Mouse (Mus musculus): ENCODE data around the gene Icmt. TPM values are rescaled to one million over a fixed set of nuclear protein-coding genes. Genes with fewer than 3 reads are reported as not detected.
A peak's percentile ranks its signal among the peaks of the same experiment; 100 is the strongest.

Gene Icmt
- total RNA-seq (2021): 10 to 100 TPM; 21.3 to 26.0 TPM
- long read RNA-seq, experiment 1, full-length matches to known transcripts: 14 of 20 reads
- long read RNA-seq, experiment 1, partial matches to known transcripts: 4 of 20 reads
- long read RNA-seq, experiment 1, other reads (novel, unspliced or antisense): 2 of 20 reads
- long read RNA-seq, experiment 2, full-length matches to known transcripts: 26 of 34 reads
- long read RNA-seq, experiment 2, partial matches to known transcripts: 1 of 34 reads
- long read RNA-seq, experiment 2, other reads (novel, unspliced or antisense): 7 of 34 reads

DNA sequence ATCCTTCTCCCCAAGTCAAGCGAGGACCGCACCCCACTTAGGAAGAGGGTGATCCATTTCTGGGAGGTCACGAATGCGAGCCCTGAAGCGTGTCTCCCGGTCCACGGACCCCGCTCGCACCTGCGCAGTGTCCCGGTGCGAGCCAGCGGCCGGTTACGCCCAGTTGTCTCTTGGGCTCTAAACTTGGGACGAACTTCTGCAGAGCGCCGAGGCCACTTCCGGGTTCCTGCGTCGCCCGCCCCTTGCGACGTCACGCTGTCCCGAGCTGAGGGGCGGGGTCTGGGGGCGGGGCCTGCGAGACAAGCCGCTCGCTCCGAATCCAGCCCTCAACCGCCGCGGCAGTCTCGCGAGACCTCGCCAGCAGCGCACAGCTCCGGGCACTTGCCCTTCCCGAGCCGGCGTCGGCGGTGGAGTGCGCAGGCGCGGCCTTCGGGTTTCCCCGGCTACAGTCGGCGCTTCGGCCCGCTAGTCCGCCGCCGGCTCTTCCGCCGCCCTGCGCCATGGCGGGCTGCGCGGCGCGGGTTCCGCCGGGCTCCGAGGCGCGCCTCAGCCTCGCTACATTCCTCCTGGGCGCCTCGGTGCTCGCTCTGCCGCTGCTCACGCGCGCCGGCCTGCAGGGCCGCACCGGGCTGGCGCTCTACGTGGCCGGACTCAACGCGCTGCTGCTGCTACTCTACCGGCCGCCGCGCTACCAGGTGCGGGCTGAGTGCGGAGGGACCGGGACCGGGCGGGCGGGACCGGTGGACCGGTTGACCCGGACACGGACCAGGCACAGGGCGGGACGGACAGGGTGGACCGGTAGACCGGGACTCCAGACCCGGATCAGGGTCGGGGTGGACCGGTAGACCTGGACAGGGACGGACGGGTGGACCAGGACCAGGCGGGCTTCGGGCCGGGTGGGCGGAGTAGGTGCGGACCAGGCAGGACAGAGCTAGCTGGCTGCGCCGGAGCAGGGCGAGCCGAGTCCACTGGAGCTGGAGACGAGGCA is at the start of gene Icmt:
Gene Icmt (plus strand): TSS at position 354 of the 988 bp plus-strand sequence.
- peak; percentile 100 for DNase-seq (ENCODE audit: low spot score in 2 of 2)

GRCm38 (mm10) chr4:152250615-152251014 is 46.4 kb upstream of the Icmt start:
- no peak for DNase-seq (ENCODE audit: low spot score in 2 of 2)

DNA sequence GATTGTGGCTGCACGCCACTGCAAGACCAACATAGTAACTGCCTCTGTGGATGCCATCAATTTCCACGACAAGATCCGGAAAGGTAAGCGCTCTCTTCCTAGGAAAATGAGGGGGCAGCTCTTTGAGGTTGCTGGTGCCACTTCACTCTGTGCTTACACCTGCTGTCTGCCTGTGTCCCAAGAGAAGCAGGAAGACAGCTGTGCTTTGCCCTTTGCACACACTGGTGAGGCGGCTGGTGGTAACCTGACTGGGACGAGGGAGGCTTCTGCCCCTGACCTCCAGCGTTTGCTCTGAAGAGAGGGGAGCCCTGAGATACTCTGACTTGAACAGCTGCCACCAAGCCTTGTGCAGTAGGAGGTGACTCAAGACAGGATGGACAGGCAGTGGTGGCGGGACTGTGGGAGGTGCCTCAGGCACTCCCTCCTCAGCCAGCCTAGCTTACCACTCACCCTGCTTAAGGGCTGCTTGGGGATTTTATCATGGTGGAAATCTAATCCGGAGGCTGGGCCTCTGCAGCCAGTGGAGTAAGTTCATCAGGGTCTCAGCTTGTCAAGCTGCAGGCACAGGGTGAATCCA is 43.8 kb upstream of the Icmt start:
- DNase-seq (ENCODE audit: low spot score in 2 of 2): no peak

GRCm38 (mm10) chr4:152257070-152257469 is 40.0 kb upstream of the Icmt start:
- DNase-seq (ENCODE audit: low spot score in 2 of 2): peak in 1 of 2 experiments; percentile 59

DNA sequence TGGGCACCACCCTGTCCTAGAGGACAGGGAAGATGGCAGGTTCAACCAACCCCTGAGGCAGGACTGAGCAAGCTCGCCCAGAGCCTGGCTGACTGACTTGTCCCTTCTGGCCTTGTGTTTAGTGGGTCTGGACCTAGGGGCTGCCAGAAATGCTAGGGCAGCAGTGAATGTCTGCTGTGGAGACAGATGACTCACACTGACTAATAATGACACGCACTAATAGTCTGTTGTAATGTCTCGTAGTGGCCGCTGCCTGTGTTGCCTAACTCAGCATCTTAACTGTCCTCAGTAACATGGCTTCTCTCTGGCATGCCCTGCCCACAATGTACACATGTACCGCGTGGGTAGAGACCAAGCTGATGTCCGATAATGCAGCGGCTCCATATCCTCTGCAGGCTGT is 36.6 kb upstream of the Icmt start:
- peak in 1 of 2 experiments; percentile 12 for DNase-seq (ENCODE audit: low spot score in 2 of 2)

- DNase-seq (ENCODE audit: low spot score in 2 of 2): no peak
Observed at GRCm38 (mm10) chr4:152262187-152262586, 34.8 kb upstream of the Icmt start.

- DNase-seq (ENCODE audit: low spot score in 2 of 2): no peak
Observed at GRCm38 (mm10) chr4:152263089-152263488, 33.9 kb upstream of the Icmt start.

GRCm38 (mm10) chr4:152263512-152264176 is 33.4 kb upstream of the Icmt start:
- DNase-seq (ENCODE audit: low spot score in 2 of 2): no peak

DNA sequence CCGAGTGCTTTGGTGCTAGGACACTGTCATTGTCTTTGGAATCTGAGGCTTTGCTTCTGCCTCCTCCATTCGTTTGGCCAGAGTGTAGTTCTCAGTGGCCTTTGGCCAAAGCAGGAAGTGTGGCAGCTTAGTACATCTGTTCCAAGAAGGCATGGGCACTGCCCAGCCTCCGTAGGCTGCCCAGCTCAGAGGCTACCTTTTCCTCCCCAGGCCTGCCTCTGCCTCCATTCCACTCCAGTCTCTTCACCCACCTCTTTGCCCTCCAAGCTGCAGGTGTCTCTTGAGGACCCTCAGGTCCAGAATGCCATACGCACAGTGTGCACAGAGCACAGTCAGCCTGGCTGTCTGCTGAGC is 32.9 kb upstream of the Icmt start:
- DNase-seq (ENCODE audit: low spot score in 2 of 2): no peak

DNA sequence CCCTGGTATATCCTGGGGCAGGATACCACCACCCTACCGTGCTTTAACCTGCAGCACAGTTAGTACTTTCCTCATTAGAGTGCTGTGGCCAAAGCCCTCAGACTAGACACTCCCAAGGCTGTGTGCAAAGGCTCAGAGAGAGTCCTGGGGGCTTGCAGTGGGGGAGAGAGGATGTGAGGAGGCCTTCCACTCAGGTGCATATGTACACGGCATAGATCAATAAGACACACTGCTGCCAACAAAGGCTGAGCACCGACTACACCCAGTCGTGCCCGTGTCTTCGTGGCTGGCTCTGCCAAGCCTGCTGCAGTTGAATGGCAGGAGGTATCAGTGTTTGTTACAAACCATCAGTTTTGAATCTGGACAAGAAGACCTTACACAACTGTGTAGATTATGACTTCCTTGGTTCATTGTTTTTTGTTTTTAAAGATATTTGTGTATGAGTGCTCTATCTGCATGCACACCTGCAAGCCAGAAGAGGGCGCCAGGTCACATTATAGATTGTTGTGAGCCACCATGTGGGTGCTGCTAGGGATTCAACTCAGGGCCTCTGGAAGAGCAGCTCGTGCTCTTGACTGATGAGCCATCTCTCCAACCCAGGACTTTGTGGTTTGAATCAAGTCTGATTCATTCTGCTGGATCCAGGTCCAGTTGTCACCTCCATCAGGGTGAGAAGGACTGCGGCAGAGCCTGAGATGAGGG is 32.0 kb upstream of the Icmt start:
- DNase-seq (ENCODE audit: low spot score in 2 of 2): no peak

DNA sequence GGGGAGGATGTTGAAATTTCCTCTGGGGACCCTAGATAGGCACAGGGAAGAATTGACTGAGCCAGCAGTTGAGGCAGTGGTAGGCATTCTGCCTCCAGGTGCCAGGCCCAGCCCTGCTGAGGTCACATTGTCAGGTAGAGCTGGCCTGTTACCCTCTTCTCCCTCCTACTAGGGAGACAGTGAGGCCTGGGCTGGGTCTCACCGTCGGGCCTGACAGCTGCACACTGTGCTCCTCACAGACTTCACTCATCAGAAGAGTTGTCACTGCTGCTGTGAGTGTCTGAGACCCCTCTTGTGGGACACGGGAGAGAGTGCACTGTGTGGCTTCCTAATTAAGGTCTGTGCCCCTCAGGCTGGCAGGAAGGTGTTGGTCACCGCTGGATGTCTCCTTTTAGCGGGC is 31.2 kb upstream of the Icmt start:
- DNase-seq (ENCODE audit: low spot score in 2 of 2): no peak

- DNase-seq (ENCODE audit: low spot score in 2 of 2): peak in 1 of 2 experiments; percentile 55
Observed at GRCm38 (mm10) chr4:152266236-152266895, 30.7 kb upstream of the Icmt start.

GRCm38 (mm10) chr4:152267748-152268369 is 29.2 kb upstream of the Icmt start:
- peak in 1 of 2 experiments; percentile 50 for DNase-seq (ENCODE audit: low spot score in 2 of 2)

GRCm38 (mm10) chr4:152269967-152270366 is 27.1 kb upstream of the Icmt start:
- no peak for DNase-seq (ENCODE audit: low spot score in 2 of 2)

- no peak for DNase-seq (ENCODE audit: low spot score in 2 of 2)
Observed at GRCm38 (mm10) chr4:152270599-152270998, 26.4 kb upstream of the Icmt start.

DNA sequence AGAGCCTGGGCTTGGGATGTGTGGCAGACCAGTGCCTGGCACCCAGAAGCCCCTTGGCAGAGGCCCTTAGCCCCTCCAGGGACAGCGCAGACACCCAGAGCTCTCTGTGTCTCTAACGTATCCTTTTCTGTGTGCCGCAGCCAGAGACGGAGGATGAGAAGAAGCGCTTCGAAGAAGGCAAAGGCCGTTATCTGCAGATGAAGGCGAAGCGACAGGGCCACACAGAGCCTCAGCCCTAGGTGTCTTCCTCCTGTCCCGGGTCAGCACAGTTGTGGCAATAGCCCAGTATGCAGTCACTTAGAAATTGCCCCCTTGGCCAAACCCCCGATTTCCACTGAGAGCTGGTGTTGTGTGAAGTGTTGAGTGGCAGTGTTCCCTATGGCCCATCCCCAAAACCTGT is 25.7 kb upstream of the Icmt start:
- DNase-seq (ENCODE audit: low spot score in 2 of 2): no peak

GRCm38 (mm10) chr4:152272006-152272405 is 25.0 kb upstream of the Icmt start:
- DNase-seq (ENCODE audit: low spot score in 2 of 2): no peak

GRCm38 (mm10) chr4:152272449-152273049 is 24.5 kb upstream of the Icmt start:
- DNase-seq (ENCODE audit: low spot score in 2 of 2): peak; percentile 56 to 84

GRCm38 (mm10) chr4:152273191-152273590 is 23.8 kb upstream of the Icmt start:
- DNase-seq (ENCODE audit: low spot score in 2 of 2): no peak

Data from gastrocnemius, postnatal 4 days (tissue).